Mouse (Mus musculus): Measurements from ENCODE around the gene Lrba. TPM values are rescaled to one million over a fixed set of nuclear protein-coding genes. Genes with fewer than 3 reads are reported as not detected.

The Lrba gene
- polyA plus RNA-seq, 1 experiment from 2014 or later, result 6.0 TPM

GRCm38 (mm10) chr3:86789752-86790151, 565.3 kb downstream of the Lrba start:
- Histone ChIP-seq H3K4me2 (replicated peaks; ENCODE audit: low read depth, low read length) (no peak overlapping the region), H3K4me1 (ENCODE audit: insufficient read depth, low read length) (0 out of 2 replicates have a peak, but pooled peaks cover 6% of the 10 kb centered on the region)
- WGBS, result 79% methylated on average over 5 of the region's 5 CpGs

GRCm38 (mm10) chr3:86793264-86793663, 568.8 kb downstream of the Lrba start:
- peak overlapping the region; percentile 37; the same call in 1 of the 2 replicates for H3K27ac ChIP-seq (ENCODE audit: low read length)
- 49% methylated on average over 4 of the region's 4 CpGs for WGBS
- no peaks in the 10 kb centered on the region for H3K36me3 ChIP-seq (ENCODE audit: insufficient read depth, low read length)

More at GRCm38 (mm10) chr3:86789752-86790151, 565.3 kb downstream of the Lrba start:
- Histone ChIP-seq H3K36me3 (ENCODE audit: insufficient read depth, low read length) (no peaks in the 10 kb centered on the region), H3K4me3 (ENCODE audit: low read length) (no peak overlapping the region), H3K27ac (ENCODE audit: low read length) (no peak overlapping the region), H3K27me3 (ENCODE audit: insufficient read depth, low read length) (no peaks in the 10 kb centered on the region), H3K9me3 (ENCODE audit: low read length) (no peaks in the 10 kb centered on the region), H3K9ac (replicated peaks; ENCODE audit: low read length) (no peak overlapping the region)
- ATAC-seq (ENCODE audit: low FRiP score, low TSS enrichment), result no peak

GRCm38 (mm10) chr3:86793720-86794191, 569.3 kb downstream of the Lrba start:
- ATAC-seq (ENCODE audit: low FRiP score, low TSS enrichment), result peak; percentile 83
- Histone ChIP-seq H3K27me3 (ENCODE audit: insufficient read depth, low read length) (no peaks in the 10 kb centered on the region), H3K27ac (ENCODE audit: low read length) (peak overlapping the region; percentile 37; the same call in 1 of the 2 replicates)

More at GRCm38 (mm10) chr3:86793264-86793663, 568.8 kb downstream of the Lrba start:
- peak; percentile 28 for ATAC-seq (ENCODE audit: low FRiP score, low TSS enrichment)
- no peaks in the 10 kb centered on the region for H3K27me3 ChIP-seq (ENCODE audit: insufficient read depth, low read length)
- H3K9ac ChIP-seq (replicated peaks; ENCODE audit: low read length), result no peak overlapping the region
- no peak overlapping the region for H3K4me2 ChIP-seq (replicated peaks; ENCODE audit: low read depth, low read length)
- H3K9me3 ChIP-seq (ENCODE audit: low read length), result no peaks in the 10 kb centered on the region
- H3K4me1 ChIP-seq (ENCODE audit: insufficient read depth, low read length), result 0 out of 2 replicates have a peak, but pooled peaks cover 6% of the 10 kb centered on the region
- no peak overlapping the region for H3K4me3 ChIP-seq (ENCODE audit: low read length)

DNA sequence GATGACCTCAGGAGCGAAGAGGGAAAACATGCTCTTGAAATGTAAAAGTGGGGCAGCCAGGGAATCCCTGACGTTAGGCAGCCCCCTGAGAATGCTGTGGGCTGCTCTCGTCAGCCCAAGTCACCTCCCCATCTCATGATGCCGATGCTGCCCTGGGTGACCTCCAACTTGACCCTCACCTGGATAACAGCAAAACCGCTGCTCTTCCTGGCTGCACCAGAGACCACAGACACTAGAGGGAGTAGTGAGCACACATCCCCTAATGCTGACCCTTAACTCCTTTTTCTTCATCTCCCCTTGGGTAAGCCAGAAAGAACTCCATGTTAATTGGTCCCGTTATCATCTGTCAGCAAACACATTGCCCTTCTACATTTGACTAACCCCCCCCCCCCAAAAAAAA, 572.2 kb downstream of the Lrba start:
- Histone ChIP-seq H3K4me1 (ENCODE audit: insufficient read depth, low read length) (0 out of 2 replicates have a peak, but pooled peaks cover 6% of the 10 kb centered on the region), H3K4me2 (replicated peaks; ENCODE audit: low read depth, low read length) (no peak overlapping the region), H3K27ac (ENCODE audit: low read length) (no peak overlapping the region), H3K4me3 (ENCODE audit: low read length) (no peak overlapping the region), H3K36me3 (ENCODE audit: insufficient read depth, low read length) (no peaks in the 10 kb centered on the region), H3K9ac (replicated peaks; ENCODE audit: low read length) (no peak overlapping the region), H3K9me3 (ENCODE audit: low read length) (no peaks in the 10 kb centered on the region), H3K27me3 (ENCODE audit: insufficient read depth, low read length) (no peaks in the 10 kb centered on the region; the same call in 1 of the 2 replicates)
- WGBS, result 40% methylated on average over 6 of the region's 6 CpGs
- ATAC-seq (ENCODE audit: low FRiP score, low TSS enrichment), result no peak

More at GRCm38 (mm10) chr3:86793720-86794191, 569.3 kb downstream of the Lrba start:
- H3K9ac ChIP-seq (replicated peaks; ENCODE audit: low read length), result no peak overlapping the region
- no peak overlapping the region for H3K4me2 ChIP-seq (replicated peaks; ENCODE audit: low read depth, low read length)
- H3K4me3 ChIP-seq (ENCODE audit: low read length), result no peak overlapping the region
- WGBS, result 63% methylated on average over 1 of the region's 1 CpGs
- H3K4me1 ChIP-seq (ENCODE audit: insufficient read depth, low read length), result 0 out of 2 replicates have a peak, but pooled peaks cover 6% of the 10 kb centered on the region
- H3K36me3 ChIP-seq (ENCODE audit: insufficient read depth, low read length), result no peaks in the 10 kb centered on the region
- no peaks in the 10 kb centered on the region for H3K9me3 ChIP-seq (ENCODE audit: low read length)

- Histone ChIP-seq H3K4me1 (ENCODE audit: insufficient read depth, low read length) (0 out of 2 replicates have a peak, but pooled peaks cover 6% of the 10 kb centered on the region), H3K4me2 (replicated peaks; ENCODE audit: low read depth, low read length) (no peak overlapping the region), H3K27ac (ENCODE audit: low read length) (no peak overlapping the region), H3K9ac (replicated peaks; ENCODE audit: low read length) (no peak overlapping the region), H3K9me3 (ENCODE audit: low read length) (no peaks in the 10 kb centered on the region), H3K36me3 (ENCODE audit: insufficient read depth, low read length) (no peaks in the 10 kb centered on the region), H3K27me3 (ENCODE audit: insufficient read depth, low read length) (no peaks in the 10 kb centered on the region; the same call in 1 of the 2 replicates), H3K4me3 (ENCODE audit: low read length) (no peak overlapping the region)
- ATAC-seq (ENCODE audit: low FRiP score, low TSS enrichment), result no peak
- WGBS, result 75% methylated on average over 13 of the region's 13 CpGs
These were observed 573.5 kb downstream of the Lrba start for GRCm38 (mm10) chr3:86797871-86798460.

DNA sequence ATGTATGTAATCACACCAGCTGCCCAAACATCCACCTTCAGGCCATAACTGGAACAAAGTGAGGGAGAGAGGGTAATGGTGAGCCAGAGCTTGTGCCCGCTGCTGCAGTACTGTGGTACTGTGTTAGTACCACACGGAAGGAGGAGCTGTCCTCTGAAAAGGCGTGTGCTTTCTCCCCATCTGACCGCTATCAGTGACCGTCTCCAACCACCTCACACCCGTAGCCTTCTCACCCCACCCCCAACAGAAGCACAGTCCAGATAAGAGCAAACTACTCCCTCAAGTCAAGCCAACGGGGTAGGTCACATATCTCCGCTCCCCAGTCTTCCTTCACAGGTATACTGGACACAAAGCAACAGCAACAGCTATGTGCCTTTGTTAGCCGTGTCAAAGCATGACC, 574.6 kb downstream of the Lrba start:
- Histone ChIP-seq H3K36me3 (ENCODE audit: insufficient read depth, low read length) (no peaks in the 10 kb centered on the region), H3K4me1 (ENCODE audit: insufficient read depth, low read length) (no peaks in the 10 kb centered on the region), H3K9me3 (ENCODE audit: low read length) (no peaks in the 10 kb centered on the region), H3K4me2 (replicated peaks; ENCODE audit: low read depth, low read length) (no peak overlapping the region), H3K9ac (replicated peaks; ENCODE audit: low read length) (no peak overlapping the region), H3K27ac (ENCODE audit: low read length) (no peak overlapping the region), H3K4me3 (ENCODE audit: low read length) (no peak overlapping the region), H3K27me3 (ENCODE audit: insufficient read depth, low read length) (no peaks in the 10 kb centered on the region; the same call in 1 of the 2 replicates)
- 0 out of 2 replicates have a peak, but pooled peaks have one; percentile 51 for ATAC-seq (ENCODE audit: low FRiP score, low TSS enrichment)
- 89% methylated on average over 9 of the region's 9 CpGs for WGBS

GRCm38 (mm10) chr3:86800841-86801240, 576.4 kb downstream of the Lrba start:
- no peaks in the 10 kb centered on the region for H3K4me1 ChIP-seq (ENCODE audit: insufficient read depth, low read length)
- H3K4me2 ChIP-seq (replicated peaks; ENCODE audit: low read depth, low read length), result no peak overlapping the region
- H3K9me3 ChIP-seq (ENCODE audit: low read length), result no peaks in the 10 kb centered on the region
- H3K9ac ChIP-seq (replicated peaks; ENCODE audit: low read length), result no peak overlapping the region
- WGBS, result 83% methylated on average over 8 of the region's 8 CpGs
- no peaks in the 10 kb centered on the region; the same call in 1 of the 2 replicates for H3K27me3 ChIP-seq (ENCODE audit: insufficient read depth, low read length)
- H3K36me3 ChIP-seq (ENCODE audit: insufficient read depth, low read length), result no peaks in the 10 kb centered on the region
- H3K4me3 ChIP-seq (ENCODE audit: low read length), result no peak overlapping the region
- no peak for ATAC-seq (ENCODE audit: low FRiP score, low TSS enrichment)
- H3K27ac ChIP-seq (ENCODE audit: low read length), result no peak overlapping the region

DNA sequence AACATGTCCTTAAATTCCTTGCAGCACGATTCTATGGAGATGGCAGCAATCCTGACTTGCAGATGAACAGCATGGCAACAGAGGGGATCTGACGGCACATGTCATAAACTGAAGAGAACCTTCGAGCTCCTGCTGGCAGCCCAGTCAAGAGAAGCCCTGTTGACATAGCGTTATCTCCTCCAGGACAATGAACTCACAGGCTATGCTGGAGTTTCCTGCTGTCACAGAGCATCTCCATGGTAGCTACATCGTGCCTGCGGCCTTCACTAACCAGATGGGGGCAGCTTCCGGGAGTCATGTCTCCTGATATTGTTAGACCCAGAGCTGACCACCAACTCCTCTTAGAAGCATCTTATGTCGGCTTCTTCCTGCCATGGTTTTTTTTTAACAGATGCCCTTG, 578.3 kb downstream of the Lrba start:
- H3K4me2 ChIP-seq (replicated peaks; ENCODE audit: low read depth, low read length), result no peak overlapping the region
- WGBS, result 71% methylated on average over 8 of the region's 8 CpGs
- H3K9ac ChIP-seq (replicated peaks; ENCODE audit: low read length), result no peak overlapping the region

GRCm38 (mm10) chr3:86804265-86804664, 579.8 kb downstream of the Lrba start:
- no peak overlapping the region for H3K4me2 ChIP-seq (replicated peaks; ENCODE audit: low read depth, low read length)
- no peak overlapping the region for H3K4me3 ChIP-seq (ENCODE audit: low read length)
- H3K4me1 ChIP-seq (ENCODE audit: insufficient read depth, low read length), result no peaks in the 10 kb centered on the region
- ATAC-seq (ENCODE audit: low FRiP score, low TSS enrichment), result no peak
- H3K27me3 ChIP-seq (ENCODE audit: insufficient read depth, low read length), result no peaks in the 10 kb centered on the region; the same call in 1 of the 2 replicates
- no peaks in the 10 kb centered on the region for H3K36me3 ChIP-seq (ENCODE audit: insufficient read depth, low read length)
- 86% methylated on average over 9 of the region's 9 CpGs for WGBS
- H3K9ac ChIP-seq (replicated peaks; ENCODE audit: low read length), result no peak overlapping the region
- H3K9me3 ChIP-seq (ENCODE audit: low read length), result no peaks in the 10 kb centered on the region
- no peak overlapping the region for H3K27ac ChIP-seq (ENCODE audit: low read length)

More for the DNA sequence above, 578.3 kb downstream of the Lrba start:
- Histone ChIP-seq H3K4me1 (ENCODE audit: insufficient read depth, low read length) (no peaks in the 10 kb centered on the region), H3K27ac (ENCODE audit: low read length) (no peak overlapping the region), H3K9me3 (ENCODE audit: low read length) (no peaks in the 10 kb centered on the region), H3K36me3 (ENCODE audit: insufficient read depth, low read length) (no peaks in the 10 kb centered on the region), H3K27me3 (ENCODE audit: insufficient read depth, low read length) (no peaks in the 10 kb centered on the region; the same call in 1 of the 2 replicates), H3K4me3 (ENCODE audit: low read length) (no peak overlapping the region)
- no peak for ATAC-seq (ENCODE audit: low FRiP score, low TSS enrichment)

GRCm38 (mm10) chr3:86806834-86807233, 582.4 kb downstream of the Lrba start:
- WGBS, result 90% methylated on average over 9 of the region's 9 CpGs
- Histone ChIP-seq H3K36me3 (ENCODE audit: insufficient read depth, low read length) (no peaks in the 10 kb centered on the region), H3K27ac (ENCODE audit: low read length) (no peak overlapping the region), H3K27me3 (ENCODE audit: insufficient read depth, low read length) (no peaks in the 10 kb centered on the region), H3K4me3 (ENCODE audit: low read length) (no peak overlapping the region), H3K9ac (replicated peaks; ENCODE audit: low read length) (no peak overlapping the region), H3K4me1 (ENCODE audit: insufficient read depth, low read length) (no peaks in the 10 kb centered on the region), H3K9me3 (ENCODE audit: low read length) (no peaks in the 10 kb centered on the region), H3K4me2 (replicated peaks; ENCODE audit: low read depth, low read length) (no peak overlapping the region)
- ATAC-seq (ENCODE audit: low FRiP score, low TSS enrichment), result no peak
